Mouse (Mus musculus) lung, adult 2 months (tissue): ENCODE data around the gene Bod1.

Experiments used
- CTCF ChIP-seq: fragments of 200-500 bp; IDR thresholded peaks from 2 replicates; pipeline ENCODE4 v1.5.1; 2011; ENCODE audit warnings: mild to moderate bottlenecking, low read length, control low read depth; ENCODE audit not compliant: insufficient read depth
- POLR2A ChIP-seq: fragments of 200-500 bp; IDR thresholded peaks from 2 replicates; pipeline ENCODE4 v1.6.1; 2011; ENCODE audit warnings: low read depth, mild to moderate bottlenecking, control low read depth, low read length, borderline replicate concordance; ENCODE audit errors: extremely low read depth

DNA sequence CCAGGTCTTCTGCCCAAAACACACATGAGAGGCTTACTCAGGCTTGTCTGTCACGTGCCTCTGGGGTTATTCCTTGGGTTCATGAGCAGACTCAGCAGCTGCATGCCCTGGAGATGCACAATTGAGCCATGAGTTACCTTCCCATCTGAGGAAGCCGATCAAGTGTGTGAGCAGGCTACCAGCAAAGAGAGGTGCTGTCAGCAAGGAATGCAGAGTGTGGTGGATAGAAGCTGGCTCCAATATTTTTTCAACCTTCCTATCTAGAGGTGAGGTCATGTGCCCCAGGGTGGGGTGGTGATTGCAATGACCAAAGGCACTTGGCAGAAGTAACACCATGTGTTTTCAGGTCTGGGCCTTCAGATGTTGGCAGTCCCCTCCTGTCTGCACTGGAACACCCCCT lies 22.2 kb downstream of the Bod1 start:
- TF ChIP-seq CTCF, result no peak
- no peak for TF ChIP-seq POLR2A
